Mouse (Mus musculus): Measurements from ENCODE around the gene Il9. TPM values are rescaled to one million over a fixed set of nuclear protein-coding genes. Genes with fewer than 3 reads are reported as not detected.

Il9 gene
- polyA plus RNA-seq (2016; fragmentation: Nextera tagmentation; extraction: Ambion mirVana), result not detected in 2 replicates

- Histone ChIP-seq H3K4me1 (no peaks in the 10 kb centered on the region), H3K27me3 (no peaks in the 10 kb centered on the region), H3K27ac (replicated peaks) (no peak within 1 kb of the TSS), H3K4me3 (no peak within 1 kb of the TSS), H3K4me2 (replicated peaks) (no peak within 1 kb of the TSS), H3K9me3 (no peaks in the 10 kb centered on the region), H3K36me3 (no peaks in the 10 kb centered on the region), H3K9ac (replicated peaks) (no peak within 1 kb of the TSS)
- 86% methylated on average over 3 of the region's 3 CpGs for WGBS
- ATAC-seq (ENCODE audit: low FRiP score, low read depth), result no peak
Observed at GRCm38 (mm10) chr13:56482146-56482545, at the start of gene Il9. Il9 (minus strand) TSS chr13:56482246.

- Histone ChIP-seq H3K9ac (replicated peaks) (no peak overlapping the region), H3K27ac (replicated peaks) (no peak overlapping the region), H3K4me3 (no peak overlapping the region), H3K4me1 (no peaks in the 10 kb centered on the region), H3K4me2 (replicated peaks) (no peak overlapping the region), H3K27me3 (no peaks in the 10 kb centered on the region), H3K9me3 (no peaks in the 10 kb centered on the region), H3K36me3 (no peaks in the 10 kb centered on the region)
- ATAC-seq (ENCODE audit: low FRiP score, low read depth), result no peak
- WGBS, result 66% methylated on average over 8 of the region's 8 CpGs
Observed at GRCm38 (mm10) chr13:56529685-56530084, 47.6 kb upstream of the Il9 start.

- H3K9me3 ChIP-seq, result no peaks in the 10 kb centered on the region
- H3K27ac ChIP-seq (replicated peaks), result no peak overlapping the region
- no peak for ATAC-seq (ENCODE audit: low FRiP score, low read depth)
- no peak overlapping the region for H3K9ac ChIP-seq (replicated peaks)
- H3K27me3 ChIP-seq, result no peaks in the 10 kb centered on the region
- 87% methylated on average over 4 of the region's 4 CpGs for WGBS
- no peaks in the 10 kb centered on the region for H3K36me3 ChIP-seq
- no peaks in the 10 kb centered on the region for H3K4me1 ChIP-seq
- H3K4me2 ChIP-seq (replicated peaks), result no peak overlapping the region
- H3K4me3 ChIP-seq, result no peak overlapping the region
Observed at GRCm38 (mm10) chr13:56529031-56529430, 47.0 kb upstream of the Il9 start.

GRCm38 (mm10) chr13:56528281-56528680 lies 46.2 kb upstream of the Il9 start:
- ATAC-seq (ENCODE audit: low FRiP score, low read depth), result no peak
- 88% methylated on average over 11 of the region's 11 CpGs for WGBS
- H3K9ac ChIP-seq (replicated peaks), result no peak overlapping the region

GRCm38 (mm10) chr13:56527846-56528245 lies 45.8 kb upstream of the Il9 start:
- no peak for ATAC-seq (ENCODE audit: low FRiP score, low read depth)
- no peaks in the 10 kb centered on the region for H3K4me1 ChIP-seq
- 94% methylated on average over 7 of the region's 7 CpGs for WGBS

More at GRCm38 (mm10) chr13:56528281-56528680, 46.2 kb upstream of the Il9 start:
- H3K4me3 ChIP-seq, result no peak overlapping the region
- H3K27me3 ChIP-seq, result no peaks in the 10 kb centered on the region; the same call in 1 of the 2 replicates
- H3K36me3 ChIP-seq, result no peaks in the 10 kb centered on the region
- no peak overlapping the region for H3K4me2 ChIP-seq (replicated peaks)
- H3K9me3 ChIP-seq, result no peaks in the 10 kb centered on the region
- H3K4me1 ChIP-seq, result no peaks in the 10 kb centered on the region
- H3K27ac ChIP-seq (replicated peaks), result no peak overlapping the region

GRCm38 (mm10) chr13:56526871-56527270 lies 44.8 kb upstream of the Il9 start:
- Histone ChIP-seq H3K27me3 (no peaks in the 10 kb centered on the region; the same call in 1 of the 2 replicates), H3K36me3 (no peaks in the 10 kb centered on the region), H3K4me1 (no peaks in the 10 kb centered on the region), H3K4me3 (no peak overlapping the region), H3K9me3 (no peaks in the 10 kb centered on the region), H3K9ac (replicated peaks) (no peak overlapping the region), H3K4me2 (replicated peaks) (no peak overlapping the region), H3K27ac (replicated peaks) (no peak overlapping the region)
- WGBS, result 88% methylated on average over 12 of the region's 12 CpGs
- ATAC-seq (ENCODE audit: low FRiP score, low read depth), result no peak

More at GRCm38 (mm10) chr13:56527846-56528245, 45.8 kb upstream of the Il9 start:
- no peak overlapping the region for H3K4me2 ChIP-seq (replicated peaks)
- H3K9ac ChIP-seq (replicated peaks), result no peak overlapping the region
- H3K4me3 ChIP-seq, result no peak overlapping the region
- H3K27ac ChIP-seq (replicated peaks), result no peak overlapping the region
- H3K9me3 ChIP-seq, result no peaks in the 10 kb centered on the region
- no peaks in the 10 kb centered on the region; the same call in 1 of the 2 replicates for H3K27me3 ChIP-seq
- H3K36me3 ChIP-seq, result no peaks in the 10 kb centered on the region

GRCm38 (mm10) chr13:56522821-56523167 lies 40.7 kb upstream of the Il9 start:
- ATAC-seq (ENCODE audit: low FRiP score, low read depth), result 0 out of 2 replicates have a peak, but pooled peaks have one; percentile 8
- Histone ChIP-seq H3K4me3 (peak overlapping the region; percentile 66), H3K27ac (replicated peaks) (no peak overlapping the region), H3K9ac (replicated peaks) (peak overlapping the region; percentile 67), H3K4me2 (replicated peaks) (peak overlapping the region; percentile 83), H3K9me3 (no peaks in the 10 kb centered on the region), H3K27me3 (no peaks in the 10 kb centered on the region; the same call in 1 of the 2 replicates), H3K4me1 (no peaks in the 10 kb centered on the region), H3K36me3 (no peaks in the 10 kb centered on the region)
- 5% methylated on average over 8 of the region's 8 CpGs for WGBS

GRCm38 (mm10) chr13:56522081-56522820 lies 40.2 kb upstream of the Il9 start, which contains the start of gene Fbxl21:
Fbxl21 (plus strand) TSS chr13:56522472.
- no peaks in the 10 kb centered on the region for H3K36me3 ChIP-seq
- WGBS, result 2% methylated on average over 56 of the region's 56 CpGs
- no peaks in the 10 kb centered on the region; the same call in 1 of the 2 replicates for H3K27me3 ChIP-seq
- no peak within 1 kb of the TSS for H3K27ac ChIP-seq (replicated peaks)
- peak; percentile 99 for ATAC-seq (ENCODE audit: low FRiP score, low read depth)
- H3K4me1 ChIP-seq, result no peaks in the 10 kb centered on the region
- peak within 1 kb of the TSS; percentile 83 for H3K4me2 ChIP-seq (replicated peaks)
- peak within 1 kb of the TSS; percentile 66 for H3K4me3 ChIP-seq
- no peaks in the 10 kb centered on the region for H3K9me3 ChIP-seq
- peak within 1 kb of the TSS; percentile 67 for H3K9ac ChIP-seq (replicated peaks)

- Histone ChIP-seq H3K9ac (replicated peaks) (no peak overlapping the region), H3K36me3 (no peaks in the 10 kb centered on the region), H3K4me2 (replicated peaks) (no peak overlapping the region), H3K4me1 (peaks cover 4% of the 10 kb centered on the region), H3K4me3 (no peak overlapping the region), H3K27me3 (no peaks in the 10 kb centered on the region; the same call in 1 of the 2 replicates), H3K9me3 (no peaks in the 10 kb centered on the region), H3K27ac (replicated peaks) (no peak overlapping the region)
- WGBS, result 12% methylated on average over 7 of the region's 7 CpGs
- ATAC-seq (ENCODE audit: low FRiP score, low read depth), result no peak
Observed at GRCm38 (mm10) chr13:56516816-56517215, 34.8 kb upstream of the Il9 start.

GRCm38 (mm10) chr13:56516311-56516710 lies 34.3 kb upstream of the Il9 start:
- Histone ChIP-seq H3K27ac (replicated peaks) (no peak overlapping the region), H3K4me3 (no peak overlapping the region), H3K9me3 (no peaks in the 10 kb centered on the region), H3K27me3 (no peaks in the 10 kb centered on the region; the same call in 1 of the 2 replicates), H3K4me1 (peaks cover 4% of the 10 kb centered on the region), H3K9ac (replicated peaks) (no peak overlapping the region), H3K36me3 (no peaks in the 10 kb centered on the region), H3K4me2 (replicated peaks) (no peak overlapping the region)
- no peak for ATAC-seq (ENCODE audit: low FRiP score, low read depth)
- WGBS, result 54% methylated on average over 4 of the region's 4 CpGs

- Histone ChIP-seq H3K36me3 (no peaks in the 10 kb centered on the region), H3K27ac (replicated peaks) (no peak overlapping the region), H3K4me3 (no peak overlapping the region), H3K9me3 (no peaks in the 10 kb centered on the region), H3K4me2 (replicated peaks) (no peak overlapping the region), H3K4me1 (peaks cover 4% of the 10 kb centered on the region), H3K9ac (replicated peaks) (no peak overlapping the region), H3K27me3 (no peaks in the 10 kb centered on the region; the same call in 1 of the 2 replicates)
- ATAC-seq (ENCODE audit: low FRiP score, low read depth), result no peak
Observed at GRCm38 (mm10) chr13:56513595-56513994, 31.5 kb upstream of the Il9 start.

GRCm38 (mm10) chr13:56509796-56510195 lies 27.8 kb upstream of the Il9 start:
- ATAC-seq (ENCODE audit: low FRiP score, low read depth), result no peak
- no peaks in the 10 kb centered on the region; the same call in 1 of the 2 replicates for H3K27me3 ChIP-seq
- H3K9me3 ChIP-seq, result 0 out of 2 replicates have a peak, but pooled peaks cover 4% of the 10 kb centered on the region
- no peaks in the 10 kb centered on the region for H3K4me1 ChIP-seq
- no peak overlapping the region for H3K4me2 ChIP-seq (replicated peaks)
- H3K27ac ChIP-seq (replicated peaks), result no peak overlapping the region
- no peak overlapping the region for H3K4me3 ChIP-seq
- no peak overlapping the region for H3K9ac ChIP-seq (replicated peaks)
- H3K36me3 ChIP-seq, result no peaks in the 10 kb centered on the region
- 72% methylated on average over 2 of the region's 2 CpGs for WGBS
